Mouse (Mus musculus) right cerebral cortex, adult 18-20 months (tissue): ENCODE results near the gene Arxes1.
"Not testable (repeated sequence)": the region's sequence is repeated elsewhere in the genome, so short reads cannot be mapped to it uniquely, and the experiment has no call there.

Source experiments
- DNase-seq: peaks from one replicate; pipeline ENCODE4 v3.0.0; 2022; ENCODE audit warnings: mixed read lengths

Arxes1 gene

DNA sequence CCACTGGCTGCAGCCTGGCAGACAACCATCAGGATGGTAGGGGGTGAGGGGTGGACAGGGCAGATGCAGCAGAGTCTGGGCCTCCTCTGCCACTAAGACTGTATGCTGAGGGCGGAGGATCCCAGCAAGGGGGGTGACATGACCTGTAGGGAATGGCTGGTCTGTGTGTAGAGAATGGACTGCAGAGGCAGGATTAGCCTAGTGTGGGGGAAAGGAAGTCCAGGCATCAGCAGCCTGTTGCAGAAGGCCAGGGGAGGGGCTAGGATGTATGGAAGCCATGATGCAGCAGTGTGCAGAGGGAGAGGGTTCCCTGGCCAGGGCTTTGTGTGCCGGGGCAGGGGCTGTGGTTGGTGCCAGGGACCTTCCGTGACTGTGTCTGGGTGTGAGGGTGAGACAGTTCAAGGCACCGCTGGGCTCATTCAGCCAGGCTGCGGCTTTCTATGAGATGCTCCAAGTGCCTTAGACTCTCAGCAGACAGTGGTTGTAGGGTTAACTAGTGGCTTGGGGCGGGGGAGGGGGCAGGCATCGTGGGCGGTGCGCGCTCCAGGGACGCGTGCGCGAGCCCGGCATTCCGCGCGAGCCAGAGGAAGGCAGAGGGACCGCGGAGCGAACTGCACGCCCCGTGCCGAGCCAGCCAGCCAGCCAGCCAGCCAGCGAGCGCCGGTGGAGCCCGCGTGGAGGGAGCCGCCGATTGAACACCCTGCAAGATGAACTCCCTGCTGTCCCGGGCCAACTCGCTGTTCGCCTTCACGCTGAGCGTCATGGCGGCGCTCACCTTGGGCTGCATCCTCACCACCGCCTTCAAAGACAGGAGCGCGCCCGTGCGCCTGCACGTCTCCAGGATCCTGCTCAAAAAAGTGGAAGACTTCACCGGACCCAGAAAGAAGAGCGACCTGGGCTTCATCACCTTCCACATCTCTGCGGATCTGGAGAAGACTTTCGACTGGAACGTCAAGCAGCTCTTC lies at the start of gene Arxes1:
TSS of gene Arxes1 (plus strand) at position 569 of the 965 bp plus-strand sequence.
- DNase-seq: peak; percentile 4

- peak; percentile 21 for DNase-seq
Observed at GRCm38 (mm10) chrX:135984539-135985260, 48.5 kb upstream of the Arxes1 start.

- no peak for DNase-seq
Observed at GRCm38 (mm10) chrX:135986267-135986666, 46.9 kb upstream of the Arxes1 start.

- no peak for DNase-seq
Observed at GRCm38 (mm10) chrX:135990661-135991060, 42.5 kb upstream of the Arxes1 start.

DNA sequence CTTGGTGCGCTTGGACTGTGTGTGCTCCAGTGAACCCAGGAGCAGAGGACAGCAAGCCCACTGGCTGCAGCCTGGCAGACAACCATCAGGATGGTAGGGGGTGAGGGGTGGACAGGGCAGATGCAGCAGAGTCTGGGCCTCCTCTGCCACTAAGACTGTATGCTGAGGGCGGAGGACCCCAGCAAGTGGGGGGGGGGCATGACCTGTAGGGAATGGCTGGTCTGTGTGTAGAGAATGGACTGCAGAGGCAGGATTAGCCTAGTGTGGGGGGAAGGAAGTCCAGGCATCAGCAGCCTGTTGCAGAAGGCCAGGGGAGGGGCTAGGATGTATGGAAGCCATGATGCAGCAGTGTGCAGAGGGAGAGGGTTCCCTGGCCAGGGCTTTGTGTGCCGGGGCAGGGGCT lies 40.0 kb upstream of the Arxes1 start:
- DNase-seq: not testable (repeated sequence)

- DNase-seq: not testable (repeated sequence)
Observed at GRCm38 (mm10) chrX:135993664-135994119, 39.5 kb upstream of the Arxes1 start, which contains the start of gene Arxes2. Gene Arxes2 (plus strand): TSS chrX:135993824.

DNA sequence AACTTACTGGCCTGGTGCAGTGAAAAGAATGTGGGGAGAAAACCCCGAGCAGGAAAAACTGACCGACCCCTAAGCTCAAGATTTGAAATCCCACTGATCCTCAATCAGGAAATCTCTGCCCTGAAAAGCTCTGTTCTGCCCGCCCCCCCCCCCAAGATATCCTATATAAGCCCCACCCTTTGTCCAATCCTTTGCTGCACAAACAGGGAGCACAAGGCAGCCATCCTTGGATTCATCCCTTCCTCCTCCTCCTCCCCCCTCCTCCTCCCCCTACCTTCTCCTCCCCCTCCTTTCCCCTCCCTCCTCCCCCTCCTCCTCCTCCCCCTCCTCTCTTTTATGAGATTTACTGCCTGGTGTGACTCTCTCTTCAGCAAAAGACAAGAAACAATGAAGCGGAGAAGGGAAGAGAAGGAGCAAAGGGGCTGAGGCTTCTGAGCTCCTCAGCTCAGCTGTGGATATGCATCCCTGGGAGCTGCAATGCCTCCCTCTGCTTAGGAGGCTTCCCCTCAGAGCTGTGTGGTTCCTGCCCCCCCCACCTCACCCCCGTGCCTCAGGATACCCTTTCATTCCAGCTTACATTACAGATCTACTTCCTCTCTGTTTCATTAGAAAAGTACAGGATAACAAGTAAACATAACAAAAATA lies 25.8 kb upstream of the Arxes1 start:
- no peak for DNase-seq

DNA sequence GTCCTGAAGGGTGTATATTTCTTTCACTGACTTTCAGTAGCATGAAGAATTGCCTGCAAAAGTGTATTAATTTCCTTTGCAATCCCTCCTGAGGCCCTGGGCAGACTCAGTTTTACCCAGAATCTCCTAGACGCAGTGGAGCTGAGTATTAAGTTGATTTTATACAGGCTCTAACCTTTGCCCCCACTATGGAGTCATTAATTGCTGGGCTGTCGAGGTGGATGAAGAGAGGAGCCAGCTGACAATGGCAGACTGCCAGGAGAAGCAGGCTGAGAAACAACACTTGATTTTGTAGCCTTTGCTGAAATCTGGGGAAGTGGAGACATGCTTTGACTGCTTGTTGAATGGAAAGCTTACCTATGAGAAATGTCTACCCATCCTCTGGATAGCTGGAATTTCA lies 18.8 kb upstream of the Arxes1 start:
- no peak for DNase-seq

- no peak for DNase-seq
Observed at GRCm38 (mm10) chrX:136030331-136030730, 2.8 kb upstream of the Arxes1 start.

DNA sequence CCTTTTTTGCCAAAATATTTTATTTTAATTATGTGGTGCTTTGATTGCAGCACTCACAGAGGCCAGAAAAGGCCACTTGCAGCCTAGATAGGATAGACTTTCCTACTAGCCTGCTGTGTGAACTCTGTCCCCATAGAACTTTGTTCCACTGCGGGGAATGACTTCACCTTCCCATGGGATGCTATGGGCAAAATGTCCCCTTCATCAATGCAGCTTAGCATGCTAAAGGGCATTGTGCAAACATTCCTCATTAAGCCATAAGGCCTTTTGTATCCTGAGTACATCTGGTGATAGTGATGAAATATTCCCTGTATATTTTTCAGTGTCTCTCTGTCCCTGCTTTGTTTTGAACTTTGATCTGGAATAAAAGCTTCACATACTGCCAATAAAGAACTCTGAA lies 10.6 kb downstream of the Arxes1 start:
- DNase-seq: no peak

GRCm38 (mm10) chrX:136047528-136047927 lies 14.4 kb downstream of the Arxes1 start:
- DNase-seq: peak; percentile 54

GRCm38 (mm10) chrX:136051219-136051618 lies 18.1 kb downstream of the Arxes1 start:
- no peak for DNase-seq

DNA sequence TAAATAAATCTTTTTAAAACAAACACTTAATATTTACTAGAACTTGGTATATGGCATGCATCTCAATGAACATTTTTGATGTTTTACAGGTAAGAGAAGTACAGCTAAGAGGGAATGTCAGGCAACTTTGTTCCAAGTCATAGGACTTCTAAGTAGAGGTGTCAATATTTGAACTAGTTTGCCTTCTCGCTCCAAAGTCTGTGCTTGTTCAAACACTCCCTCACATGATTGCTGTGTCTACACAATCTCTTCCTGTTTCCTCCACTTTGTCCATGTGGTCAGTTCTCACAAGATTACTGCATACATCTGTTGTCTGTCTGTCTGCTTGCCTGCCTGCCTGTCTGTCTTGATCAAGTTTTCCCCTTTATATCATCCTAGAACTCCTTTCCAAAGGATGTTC lies 27.5 kb downstream of the Arxes1 start:
- no peak for DNase-seq

- DNase-seq: peak; percentile 6
Observed at GRCm38 (mm10) chrX:136067201-136067991, 34.2 kb downstream of the Arxes1 start.

GRCm38 (mm10) chrX:136068020-136068419 lies 34.9 kb downstream of the Arxes1 start, which contains the start of gene Bex2:
Gene Bex2 (minus strand): TSS chrX:136068236.
- peak; percentile 50 for DNase-seq
